In genomic region chr12:16876667-16877066, GRCm38 (mm10) we compare ENCODE assay signal across 14 mouse cellular contexts. TPM values are rescaled to one million over a fixed set of nuclear protein-coding genes. Genes with fewer than 3 reads are reported as not detected.
A peak's percentile ranks its signal among the peaks of the same experiment; 100 is the strongest.
DNase-seq lines count a peak whose midpoint lies in the region; ATAC-seq lines count a peak whose summit lies in the region.
"Had no signal": no experiment of that assay in that cellular context is flagged by ENCODE, and none has a peak within 500 bp of the region (broad histone marks: within the 10 kb centered on the region; RNA-seq: fewer than 3 reads in every experiment).

No protein-coding gene starts in this region.

- H3K4me1 ChIP-seq in heart, embryonic 16.5 days (ENCODE audit: control insufficient read depth, insufficient read depth, low read length) = peaks cover 37% of the 10 kb centered on the region
- H3K4me1 ChIP-seq in lung, embryonic 15.5 days = peaks cover 59% of the 10 kb centered on the region
- H3K4me1 ChIP-seq in embryonic facial prominence, embryonic 15.5 days = peaks cover 34% of the 10 kb centered on the region
- H3K4me1 ChIP-seq: midbrain, embryonic 15.5 days had no signal

- no peak overlapping the region for H3K9ac ChIP-seq in heart, embryonic 16.5 days (ENCODE audit: low read length)
- no peak overlapping the region for H3K9ac ChIP-seq in lung, embryonic 15.5 days
- H3K9ac ChIP-seq in embryonic facial prominence, embryonic 15.5 days = no peak overlapping the region
- H3K9ac ChIP-seq: limb, embryonic 15.5 days; midbrain, embryonic 15.5 days had no signal

- no peaks in the 10 kb centered on the region for H3K36me3 ChIP-seq in heart, embryonic 16.5 days (ENCODE audit: control insufficient read depth, insufficient read depth)
- H3K36me3 ChIP-seq in lung, embryonic 15.5 days = no peaks in the 10 kb centered on the region
- H3K36me3 ChIP-seq in embryonic facial prominence, embryonic 15.5 days = no peaks in the 10 kb centered on the region
- no peaks in the 10 kb centered on the region for H3K36me3 ChIP-seq in macrophage (ENCODE audit: inconsistent target)
- H3K36me3 ChIP-seq: limb, embryonic 15.5 days; midbrain, embryonic 15.5 days had no signal

- no peak overlapping the region for H3K4me2 ChIP-seq in heart, embryonic 16.5 days (ENCODE audit: low read depth, low read length)
- no peak overlapping the region for H3K4me2 ChIP-seq in lung, embryonic 15.5 days
- H3K4me2 ChIP-seq in embryonic facial prominence, embryonic 15.5 days (replicated peaks) = no peak overlapping the region
- H3K4me2 ChIP-seq: limb, embryonic 15.5 days; midbrain, embryonic 15.5 days had no signal

- no peaks in the 10 kb centered on the region for H3K9me3 ChIP-seq in heart, embryonic 16.5 days (replicated peaks; ENCODE audit: control insufficient read depth, low read length)
- H3K9me3 ChIP-seq in lung, embryonic 15.5 days = no peaks in the 10 kb centered on the region
- H3K9me3 ChIP-seq in embryonic facial prominence, embryonic 15.5 days (replicated peaks) = no peaks in the 10 kb centered on the region
- H3K9me3 ChIP-seq: limb, embryonic 15.5 days; midbrain, embryonic 15.5 days had no signal

- intact Hi-C loops in heart, postnatal 25 days (cut with DNase I) = no loop called here

- no peaks in the 10 kb centered on the region for H3K27me3 ChIP-seq in heart, embryonic 16.5 days (ENCODE audit: control insufficient read depth, insufficient read depth, low read length)
- H3K27me3 ChIP-seq in lung, embryonic 15.5 days = no peaks in the 10 kb centered on the region
- no peaks in the 10 kb centered on the region for H3K27me3 ChIP-seq in embryonic facial prominence, embryonic 15.5 days
- H3K27me3 ChIP-seq: limb, embryonic 15.5 days; midbrain, embryonic 15.5 days; Patski had no signal

- DNase-seq in heart, postnatal 25 days (ENCODE audit: low spot score) = no peak
- no peak for DNase-seq in lung, postnatal 10 days
- no peak for DNase-seq in urinary bladder, adult 2 months (ENCODE audit: low spot score)
- DNase-seq in spleen, postnatal 14 days (ENCODE audit: low spot score in 2 of 2) = no peak
- DNase-seq: cerebellum, postnatal 25 days; kidney, adult 18-20 months; right cerebral cortex, postnatal 25 days had no signal

- 45% methylated on average over 3 of the region's 3 CpGs for WGBS in heart, embryonic 16.5 days
- WGBS in lung, embryonic 15.5 days = 47% methylated on average over 3 of the region's 3 CpGs
- WGBS in embryonic facial prominence, embryonic 15.5 days = 53% methylated on average over 3 of the region's 3 CpGs
- 66% methylated on average over 2 of the region's 3 CpGs for WGBS in macrophage (ENCODE audit: missing documents)

- no peak for ATAC-seq in heart, embryonic 16.5 days (replicated peaks; ENCODE audit: extremely low read depth, insufficient read depth, low FRiP score)
- ATAC-seq in lung, embryonic 15.5 days (ENCODE audit: borderline replicate concordance, extremely low read depth, low FRiP score, low TSS enrichment) = no peak; the same call in 1 of the 2 replicates
- ATAC-seq in embryonic facial prominence, embryonic 15.5 days (ENCODE audit: insufficient number of reproducible peaks, low FRiP score, low TSS enrichment, low read depth) = no peak
- ATAC-seq: midbrain, embryonic 15.5 days; Patski had no signal

- H3K79me2 ChIP-seq in macrophage (ENCODE audit: inconsistent target) = no peaks in the 10 kb centered on the region

- H3K27ac ChIP-seq in heart, embryonic 16.5 days (ENCODE audit: low read length) = peak overlapping the region; percentile 61
- H3K27ac ChIP-seq in lung, embryonic 15.5 days = peak overlapping the region; percentile 68
- H3K27ac ChIP-seq in embryonic facial prominence, embryonic 15.5 days (replicated peaks) = 0 out of 2 replicates have a peak overlapping the region, but pooled peaks have one; percentile 5
- peak overlapping the region; percentile 89 for H3K27ac ChIP-seq in macrophage
- H3K27ac ChIP-seq: midbrain, embryonic 15.5 days had no signal

- no peak overlapping the region for H3K4me3 ChIP-seq in heart, embryonic 16.5 days (ENCODE audit: low read length)
- H3K4me3 ChIP-seq in lung, embryonic 15.5 days = no peak overlapping the region
- H3K4me3 ChIP-seq in embryonic facial prominence, embryonic 15.5 days (replicated peaks) = no peak overlapping the region
- no peak overlapping the region for H3K4me3 ChIP-seq in macrophage (ENCODE audit: inconsistent target)
- H3K4me3 ChIP-seq: limb, embryonic 15.5 days; midbrain, embryonic 15.5 days had no signal

RNA-seq across cellular contexts. Expression of gene Rock2, which starts 18.0 kb away (rescaled TPM):
- polyA plus RNA-seq in heart, embryonic 16.5 days (2015; fragmentation: Nextera tagmentation; extraction: Ambion mirVana) = 16.8 and 20.4 TPM in 2 replicates
- total RNA-seq in heart, postnatal 25 days (2021) = 10 to 100 TPM; 72.8 to 84.7 TPM
- 20.0 and 20.9 TPM in 2 replicates for polyA plus RNA-seq in lung, embryonic 15.5 days (2015; fragmentation: Nextera tagmentation; extraction: Ambion mirVana)
- polyA plus RNA-seq in embryonic facial prominence, embryonic 15.5 days (2015; fragmentation: Nextera tagmentation; extraction: Ambion mirVana) = 17.7 and 17.9 TPM in 2 replicates
- total RNA-seq in macrophage (2018; cell fraction: chromatin; rRNA removed) = 100 to 1,000 TPM in 25 of 26 experiments, 10 to 100 TPM in 1; 92.8 to 352 (median 152) TPM
- total RNA-seq in macrophage (2018; cell fraction: cytosol; rRNA removed) = 10 to 100 TPM; 16.5 to 38.9 (median 24.8) TPM
- total RNA-seq in macrophage (2018; cell fraction: nucleus; rRNA removed) = 100 to 1,000 TPM in 10 of 26 experiments, 10 to 100 TPM in 16; 38.9 to 182 (median 91.6) TPM
- polyA plus RNA-seq in macrophage (2018) = 17.7 to 23.8 TPM (median 18.8 TPM) in 3 replicates
- polyA plus RNA-seq in urinary bladder, adult 2 months (2012; rRNA removed) = 42.1 and 52.0 TPM in 2 replicates

Comparison
In these comparisons a context has a peak if more than half of its experiments do, and no peak if none do; other contexts are left out.
1. H3K27ac ChIP-seq: peak in every context shown above with its lines; median percentile 89 in macrophage; 68 in lung, embryonic 15.5 days; 61 in heart, embryonic 16.5 days; 5 in embryonic facial prominence, embryonic 15.5 days.